Mouse (Mus musculus) forebrain, embryonic 11.5 days (tissue): ENCODE data around the gene Atg14. TPM values are rescaled to one million over a fixed set of nuclear protein-coding genes. Genes with fewer than 3 reads are reported as not detected.
"Not testable (repeated sequence)": the region's sequence is repeated elsewhere in the genome, so short reads cannot be mapped to it uniquely, and the experiment has no call there.

Source experiments
- ATAC-seq: fragments of 200-750 bp; cut with Nextera tagmentation; replicated peaks from 2 replicates; pipeline ENCODE4 v1.8.0; 2017; ENCODE audit warnings: moderate TSS enrichment; ENCODE audit not compliant: low FRiP score
- DNase-seq: peaks from one replicate; pipeline ENCODE4 v3.0.0-alpha.2; 2017; ENCODE audit warnings: low spot score
- H3K27ac ChIP-seq: fragments of 300-500 bp; sonication (generic); 2 replicates; pipeline ENCODE4 v1.5.1; 2014; ENCODE audit warnings: low read depth, low read length
- H3K27me3 ChIP-seq: fragments of 300-500 bp; sonication (generic); 2 replicates; pipeline ENCODE4 v1.6.1; 2014; ENCODE audit warnings: mild to moderate bottlenecking, low read length, mixed read lengths; ENCODE audit not compliant: control insufficient read depth, insufficient read depth
- H3K36me3 ChIP-seq: fragments of 300-500 bp; sonication (generic); 2 replicates; pipeline ENCODE4 v1.6.1; 2014; ENCODE audit warnings: mild to moderate bottlenecking, low read length, moderate library complexity, mixed read lengths; ENCODE audit not compliant: control insufficient read depth, insufficient read depth
- H3K4me1 ChIP-seq: fragments of 300-500 bp; sonication (generic); replicated peaks from 2 replicates; pipeline ENCODE4 v1.6.1; 2014; ENCODE audit warnings: low read length, mixed read lengths; ENCODE audit not compliant: control insufficient read depth, insufficient read depth
- H3K4me2 ChIP-seq: fragments of 300-500 bp; sonication (generic); 2 replicates; pipeline ENCODE4 v1.6.1; 2014; ENCODE audit warnings: low read depth, mild to moderate bottlenecking, low read length, moderate library complexity, mixed read lengths; ENCODE audit not compliant: severe bottlenecking
- H3K4me3 ChIP-seq: fragments of 300-500 bp; sonication (generic); 2 replicates; pipeline ENCODE4 v1.5.1; 2014; ENCODE audit warnings: low read depth, low read length
- H3K9ac ChIP-seq: fragments of 300-500 bp; sonication (generic); 2 replicates; pipeline ENCODE4 v1.6.1; 2014; ENCODE audit warnings: low read length
- H3K9me3 ChIP-seq: fragments of 300-500 bp; sonication (generic); 2 replicates; pipeline ENCODE4 v1.6.1; 2016; ENCODE audit warnings: low read length, mixed read lengths; ENCODE audit not compliant: control insufficient read depth
- WGBS: fragments of 180-500 bp; shearing (Covaris S2); extraction: QIAGEN DNeasy Blood & Tissue Kit; methylation state at CpG from one replicate; pipeline ENCODE4 v1.1.7; 2014; 5-methylcytosine and 5-hydroxymethylcytosine counted together
- polyA plus RNA-seq: library from polyadenylated mRNA; unstranded; fragments of >200 nt; fragmentation: Nextera tagmentation; extraction: Ambion mirVana; gene quantifications from 2 replicates; pipeline ENCODE4 v1.2.1, GENCODE M21; 2014

Atg14 gene
- polyA plus RNA-seq: 16.2 and 17.6 TPM in 2 replicates

DNA sequence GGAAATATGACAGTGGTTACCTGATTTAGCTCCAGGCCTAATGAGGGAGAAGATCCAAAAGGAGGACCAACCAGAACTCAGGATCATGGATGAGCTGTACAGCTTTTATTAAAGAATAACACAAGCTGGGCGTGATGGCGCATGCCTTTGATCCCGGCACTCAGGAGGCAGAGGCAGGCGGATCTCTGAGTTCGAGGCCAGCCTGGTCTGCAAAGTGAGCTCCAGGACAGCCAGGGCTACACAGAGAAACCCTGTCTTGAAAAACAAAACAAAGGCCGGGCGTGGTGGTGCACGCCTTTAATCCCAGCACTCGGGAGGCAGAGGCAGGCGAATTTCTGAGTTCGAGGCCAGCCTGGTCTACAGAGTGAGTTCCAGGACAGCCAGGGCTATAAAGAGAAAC, at the start of gene Atg14:
Gene Atg14 (minus strand): TSS at position 101 of the 400 bp plus-strand sequence.
- not testable (repeated sequence) for ATAC-seq, DNase-seq, H3K9ac ChIP-seq, H3K4me2 ChIP-seq, H3K4me3 ChIP-seq, H3K27ac ChIP-seq, H3K27me3 ChIP-seq, H3K36me3 ChIP-seq, H3K9me3 ChIP-seq, H3K4me1 ChIP-seq
- 97% methylated on average over 11 of the region's 11 CpGs for WGBS

DNA sequence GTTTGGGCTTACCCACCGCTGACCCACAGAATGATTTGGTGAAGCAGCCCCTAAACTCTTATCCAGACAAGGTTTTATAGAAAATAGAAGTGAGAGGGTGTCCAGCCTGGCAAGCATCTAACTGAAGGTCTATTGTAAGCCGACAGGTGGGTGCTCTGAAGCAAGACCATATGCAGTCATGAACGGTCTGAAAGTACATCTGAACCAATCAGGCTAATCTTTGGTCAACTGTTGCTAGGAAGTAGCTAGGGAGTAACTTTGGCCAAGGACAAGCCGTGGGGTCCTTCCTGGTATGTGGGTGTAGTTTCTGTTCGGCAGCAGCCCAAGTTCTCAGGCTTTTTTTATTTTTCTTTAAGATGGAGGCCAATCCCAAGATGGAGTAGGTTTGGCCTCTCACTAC, 48.4 kb upstream of the Atg14 start:
- Histone ChIP-seq H3K4me2 (no peak overlapping the region), H3K36me3 (no peaks in the 10 kb centered on the region), H3K4me3 (no peak overlapping the region), H3K27ac (no peak overlapping the region), H3K9me3 (no peaks in the 10 kb centered on the region), H3K9ac (no peak overlapping the region), H3K4me1 (no peaks in the 10 kb centered on the region), H3K27me3 (no peaks in the 10 kb centered on the region)
- ATAC-seq (no peak), DNase-seq (no peak)
- WGBS: 90% methylated on average over 5 of the region's 5 CpGs

DNA sequence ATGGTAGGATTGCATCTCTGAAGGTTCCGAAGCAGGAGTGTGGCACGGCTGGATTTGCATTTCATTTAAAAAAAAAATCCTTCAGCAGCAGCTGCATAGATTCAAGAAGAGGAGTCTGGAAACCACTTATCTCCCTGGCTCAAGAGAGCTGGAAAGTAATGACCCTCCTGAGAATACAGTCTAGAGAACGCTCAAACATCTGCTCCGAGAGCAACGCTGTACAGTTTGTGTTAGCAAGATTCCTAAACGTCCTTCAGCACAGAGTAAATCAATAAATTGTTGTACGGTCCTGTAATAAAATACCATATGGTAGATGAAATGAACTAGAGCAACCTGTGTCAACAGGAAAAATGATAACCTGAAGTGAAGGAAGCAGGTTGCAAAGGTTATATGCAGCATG, 42.8 kb upstream of the Atg14 start:
- no peaks in the 10 kb centered on the region for H3K4me1 ChIP-seq
- no peak overlapping the region for H3K27ac ChIP-seq
- no peak for DNase-seq
- H3K4me3 ChIP-seq: no peak overlapping the region
- no peak for ATAC-seq
- no peaks in the 10 kb centered on the region for H3K9me3 ChIP-seq
- H3K36me3 ChIP-seq: no peaks in the 10 kb centered on the region
- no peak overlapping the region for H3K9ac ChIP-seq
- H3K27me3 ChIP-seq: no peaks in the 10 kb centered on the region
- 89% methylated on average over 7 of the region's 7 CpGs for WGBS
- H3K4me2 ChIP-seq: no peak overlapping the region

DNA sequence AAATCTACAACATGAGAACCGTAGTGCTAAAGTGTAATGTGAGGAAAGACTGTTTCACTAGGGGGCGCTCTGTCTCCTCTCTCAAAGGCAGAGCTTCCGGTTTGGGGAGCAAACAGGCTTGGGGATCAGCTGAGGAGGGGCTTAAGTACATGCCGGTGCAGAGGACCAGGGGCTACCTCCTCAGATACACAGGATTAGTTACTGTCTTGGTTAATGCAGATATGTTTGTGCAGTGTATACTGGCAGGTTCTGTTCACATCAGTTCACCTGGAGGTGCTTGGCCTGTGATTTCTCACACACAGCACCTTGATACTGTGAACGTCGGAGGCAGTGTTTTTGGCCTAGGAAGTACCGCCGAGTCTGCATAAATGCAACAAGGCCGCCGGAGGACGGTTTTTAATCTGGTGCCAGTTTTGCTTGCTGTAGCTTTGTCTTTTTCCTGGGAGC, 27.5 kb upstream of the Atg14 start:
- Histone ChIP-seq H3K4me1 (no peaks in the 10 kb centered on the region), H3K27ac (no peak overlapping the region), H3K36me3 (no peaks in the 10 kb centered on the region), H3K9me3 (no peaks in the 10 kb centered on the region), H3K27me3 (no peaks in the 10 kb centered on the region), H3K4me3 (no peak overlapping the region), H3K9ac (no peak overlapping the region; the same call in 1 of the 2 replicates), H3K4me2 (peak overlapping the region; percentile 19; the same call in 1 of the 2 replicates)
- 36% methylated on average over 11 of the region's 11 CpGs for WGBS
- no peak; the same call in 1 of the 2 replicates for ATAC-seq
- peak; percentile 80 for DNase-seq

DNA sequence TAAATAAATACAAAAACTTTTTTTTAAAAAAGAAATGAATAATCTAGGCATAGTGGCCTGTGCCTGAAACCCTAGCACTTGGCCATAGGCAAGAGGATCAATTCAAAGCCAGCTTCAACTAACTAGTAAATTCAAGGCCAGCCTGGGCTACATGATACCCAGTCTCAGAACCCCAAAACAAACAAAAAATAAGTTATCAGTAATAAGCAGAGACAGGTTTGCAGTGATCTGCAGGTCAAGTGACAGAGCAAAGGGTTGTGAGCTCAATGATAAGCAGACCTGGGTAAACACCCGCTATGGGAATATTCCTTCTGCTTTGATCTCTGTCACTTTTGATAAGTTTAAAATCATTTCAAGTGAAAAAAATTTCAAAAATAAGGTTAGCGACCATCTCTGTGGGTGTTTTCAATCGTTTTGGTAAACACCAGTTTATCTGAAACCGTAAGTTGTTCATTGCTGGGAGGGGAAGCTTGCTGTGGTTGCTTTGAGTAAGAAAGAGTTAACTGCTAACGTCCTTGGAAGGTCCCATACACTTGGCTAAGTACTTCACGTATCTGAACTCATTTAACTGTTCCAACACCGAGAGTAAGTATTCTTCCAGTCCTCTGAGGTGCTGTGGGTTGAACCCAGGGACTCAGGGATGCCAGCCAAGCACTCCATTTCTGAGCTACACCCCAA, 24.1 kb upstream of the Atg14 start:
- H3K9ac ChIP-seq: no peak overlapping the region
- H3K27me3 ChIP-seq: no peaks in the 10 kb centered on the region
- no peak for ATAC-seq
- H3K4me3 ChIP-seq: no peak overlapping the region
- H3K4me2 ChIP-seq: no peak overlapping the region
- H3K9me3 ChIP-seq: no peaks in the 10 kb centered on the region
- WGBS: 62% methylated on average over 7 of the region's 7 CpGs
- no peaks in the 10 kb centered on the region for H3K4me1 ChIP-seq
- no peak overlapping the region for H3K27ac ChIP-seq
- no peak for DNase-seq
- H3K36me3 ChIP-seq: no peaks in the 10 kb centered on the region

DNA sequence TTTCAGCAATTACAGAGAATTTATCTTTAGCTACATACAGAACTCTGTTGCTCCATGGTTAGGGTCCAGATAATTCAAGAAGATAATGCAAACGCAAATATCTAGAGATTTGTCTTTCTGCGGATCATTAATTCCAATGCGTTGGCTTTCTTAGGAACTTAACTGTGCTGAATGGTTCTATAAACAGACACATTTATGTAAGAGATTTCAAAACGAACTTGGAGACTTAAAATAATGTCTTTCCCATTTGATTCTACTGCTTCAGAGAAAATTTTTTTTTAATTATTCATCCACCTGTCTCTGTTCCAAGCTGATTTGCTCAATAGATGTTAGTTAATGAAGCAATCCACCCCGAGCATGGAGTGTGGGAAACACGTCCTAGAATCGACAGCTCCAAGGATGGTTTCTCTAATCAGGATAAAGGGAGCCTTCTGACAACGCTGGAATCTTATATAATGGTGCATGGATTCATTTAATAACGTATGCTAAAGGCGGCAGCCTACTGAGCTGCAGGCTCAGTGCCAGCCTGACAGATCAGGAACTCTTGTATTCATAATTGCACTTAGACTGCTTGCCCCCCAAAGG, 20.0 kb upstream of the Atg14 start:
- WGBS: 76% methylated on average over 10 of the region's 10 CpGs
- no peak for ATAC-seq
- Histone ChIP-seq H3K27ac (no peak overlapping the region), H3K9ac (no peak overlapping the region), H3K4me2 (no peak overlapping the region), H3K4me1 (no peaks in the 10 kb centered on the region), H3K27me3 (no peaks in the 10 kb centered on the region), H3K9me3 (no peaks in the 10 kb centered on the region), H3K36me3 (no peaks in the 10 kb centered on the region), H3K4me3 (no peak overlapping the region)
- no peak for DNase-seq

DNA sequence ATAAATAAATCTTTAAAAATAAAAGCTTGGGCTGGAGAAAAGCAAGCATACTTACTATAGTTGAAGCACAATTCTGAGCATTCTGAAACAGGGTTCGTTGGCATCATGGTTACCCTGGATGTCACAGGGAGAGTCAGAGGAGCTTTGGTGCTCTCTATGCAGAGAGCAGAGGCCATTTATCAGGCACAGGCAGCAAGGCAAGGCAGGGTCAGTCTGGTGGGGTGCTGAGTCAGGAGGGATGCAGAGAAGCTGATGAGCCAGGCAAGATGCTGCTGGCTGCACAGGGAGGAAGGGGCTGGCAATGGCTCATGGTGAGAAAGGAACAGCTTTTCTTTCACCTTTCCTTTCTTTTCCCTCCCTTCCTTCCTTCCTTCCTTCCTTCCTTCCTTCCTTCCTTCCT, 19.0 kb upstream of the Atg14 start:
- DNase-seq: no peak
- ATAC-seq: no peak
- Histone ChIP-seq H3K27ac (no peak overlapping the region), H3K9ac (no peak overlapping the region), H3K27me3 (no peaks in the 10 kb centered on the region), H3K4me2 (no peak overlapping the region), H3K36me3 (no peaks in the 10 kb centered on the region), H3K9me3 (no peaks in the 10 kb centered on the region), H3K4me1 (no peaks in the 10 kb centered on the region), H3K4me3 (no peak overlapping the region)
- WGBS: 87% methylated on average over 1 of the region's 1 CpGs

DNA sequence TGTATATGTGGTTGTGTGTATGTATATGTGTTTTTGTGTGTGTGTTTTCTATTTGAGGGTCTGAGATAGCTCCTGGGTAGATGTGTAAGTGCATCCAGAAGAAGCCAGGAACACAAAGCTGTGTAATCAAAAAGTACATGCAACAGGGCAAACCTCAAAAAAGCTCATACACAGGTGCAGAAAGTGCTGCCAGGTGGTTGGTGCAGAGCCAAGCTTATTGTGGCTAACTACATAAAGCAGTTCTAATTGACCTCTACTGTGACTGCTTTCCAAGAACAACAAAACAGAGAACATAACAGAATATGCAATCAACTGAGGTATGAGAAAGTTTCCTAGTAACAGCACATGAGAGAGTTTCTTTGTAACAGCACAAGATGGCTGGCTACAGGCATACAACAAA, 13.9 kb upstream of the Atg14 start:
- no peaks in the 10 kb centered on the region for H3K27me3 ChIP-seq
- DNase-seq: no peak
- no peak overlapping the region for H3K4me2 ChIP-seq
- H3K36me3 ChIP-seq: no peaks in the 10 kb centered on the region
- no peak for ATAC-seq
- no peaks in the 10 kb centered on the region for H3K9me3 ChIP-seq
- H3K27ac ChIP-seq: no peak overlapping the region
- H3K4me1 ChIP-seq: no peaks in the 10 kb centered on the region
- H3K4me3 ChIP-seq: no peak overlapping the region
- H3K9ac ChIP-seq: no peak overlapping the region

DNA sequence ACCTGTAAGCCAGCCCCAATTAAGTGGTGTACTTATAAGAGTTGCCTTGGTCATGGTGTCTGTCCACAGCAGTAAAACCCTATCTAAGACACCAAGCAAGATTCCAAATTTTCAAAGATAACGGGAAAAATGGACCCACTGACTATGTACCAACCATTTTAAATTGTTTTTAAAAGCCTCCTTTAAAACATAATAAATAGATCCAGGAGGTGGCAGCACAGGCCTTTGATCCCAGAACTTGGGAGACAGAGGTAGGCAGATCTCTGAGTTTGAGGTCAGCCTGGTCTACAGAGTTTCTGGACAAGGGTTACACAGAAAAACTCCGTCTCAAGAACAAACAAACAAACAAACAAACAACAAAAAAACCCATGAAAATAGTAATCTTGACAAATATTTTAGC, 11.2 kb upstream of the Atg14 start:
- DNase-seq: no peak
- Histone ChIP-seq H3K4me1 (no peaks in the 10 kb centered on the region), H3K4me2 (no peak overlapping the region), H3K27ac (no peak overlapping the region), H3K27me3 (no peaks in the 10 kb centered on the region), H3K4me3 (no peak overlapping the region), H3K9me3 (no peaks in the 10 kb centered on the region), H3K9ac (no peak overlapping the region), H3K36me3 (no peaks in the 10 kb centered on the region)
- WGBS: 61% methylated on average over 2 of the region's 2 CpGs
- no peak for ATAC-seq
